Mouse (Mus musculus) lung, postnatal 0 days (tissue): Measurements from ENCODE around the gene Bcl11b.

Source experiments
- CTCF ChIP-seq: IDR thresholded peaks from 2 replicates; pipeline ENCODE4 v1.5.1; 2016; ENCODE audit warnings: antibody characterized with exemption, mild to moderate bottlenecking
- EP300 ChIP-seq: IDR thresholded peaks from 2 replicates; pipeline ENCODE4 v1.6.1; 2016; ENCODE audit warnings: antibody characterized with exemption, mild to moderate bottlenecking, control low read depth

DNA sequence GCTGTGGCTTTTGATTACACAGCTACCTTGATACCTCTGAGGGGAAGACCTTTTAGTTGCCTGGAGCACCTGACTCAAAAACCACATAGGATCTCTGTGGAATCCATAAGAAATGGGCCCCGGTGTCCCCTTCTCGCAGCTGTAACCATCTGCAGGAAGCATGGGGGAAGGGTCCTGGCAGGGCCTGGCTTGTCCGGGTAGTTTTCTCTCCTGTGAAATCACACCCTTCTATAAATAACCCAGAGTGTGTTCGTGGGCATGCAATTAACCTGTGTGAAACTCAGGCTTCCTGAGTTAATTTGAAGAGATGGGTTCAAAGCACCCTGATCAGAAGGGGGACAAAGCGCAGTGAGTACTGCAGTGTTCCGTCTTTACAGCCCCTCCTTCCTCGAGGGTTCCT lies 40.5 kb downstream of the Bcl11b start:
- TF ChIP-seq CTCF (no peak), EP300 (no peak)
